Mouse (Mus musculus): ENCODE results near the gene Acot3. TPM values are rescaled to one million over a fixed set of nuclear protein-coding genes. Genes with fewer than 3 reads are reported as not detected.
A peak's percentile ranks its signal among the peaks of the same experiment; 100 is the strongest.
"Not testable (repeated sequence)": the region's sequence is repeated elsewhere in the genome, so short reads cannot be mapped to it uniquely, and the experiment has no call there.

Gene Acot3
- polyA plus RNA-seq, 2 experiments: 2.0 to 3.7 TPM

DNA sequence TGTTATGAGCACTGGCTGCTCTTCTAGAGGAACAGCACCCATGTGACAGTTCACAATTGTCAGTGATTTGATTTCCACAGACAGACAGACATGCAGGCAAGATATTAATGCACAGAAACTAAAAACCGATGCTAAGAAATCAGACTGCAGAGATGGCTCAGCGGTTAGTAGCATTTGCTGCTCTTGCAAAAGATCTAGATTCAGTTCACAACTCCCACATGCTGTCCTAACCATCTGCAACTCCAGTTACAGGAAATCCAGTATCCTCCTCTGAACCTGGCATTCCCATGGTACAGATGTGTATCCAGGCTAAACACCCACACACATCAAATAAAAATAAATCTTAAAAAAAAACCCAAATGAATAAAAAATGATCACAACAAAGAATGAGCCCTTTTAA, 19.8 kb downstream of the Acot3 start:
- ATAC-seq (ENCODE audit: insufficient read depth) (no peak), DNase-seq (ENCODE audit: low read depth in 3 of 3, low spot score in 3 of 3) (no peak)
- Histone ChIP-seq H3K27ac (no peak overlapping the region), H3K4me3 (ENCODE audit: insufficient read depth in 1 of 2, low read depth in 2 of 2, low read length in 2 of 2) (no peak overlapping the region), H3K4me2 (ENCODE audit: low read depth) (no peak overlapping the region), H3K9ac (replicated peaks) (no peak overlapping the region), H3K36me3 (replicated peaks; ENCODE audit: control insufficient read depth, insufficient read depth, low read depth) (no peaks in the 10 kb centered on the region), H3K4me1 (replicated peaks; ENCODE audit: control insufficient read depth in 2 of 2, insufficient read depth in 2 of 2, low read length in 1 of 2) (no peaks in the 10 kb centered on the region), H3K27me3 (ENCODE audit: control insufficient read depth, insufficient read depth, low read length) (peaks cover 14% of the 10 kb centered on the region), H3K9me3 (ENCODE audit: control insufficient read depth, low read length) (no peaks in the 10 kb centered on the region)
- WGBS (ENCODE audit: insufficient replicate concordance): 63% methylated on average over 2 of the region's 2 CpGs
- TF ChIP-seq CTCF (IDR thresholded peaks at IDR 0.05; ENCODE audit: low read depth): no peak

DNA sequence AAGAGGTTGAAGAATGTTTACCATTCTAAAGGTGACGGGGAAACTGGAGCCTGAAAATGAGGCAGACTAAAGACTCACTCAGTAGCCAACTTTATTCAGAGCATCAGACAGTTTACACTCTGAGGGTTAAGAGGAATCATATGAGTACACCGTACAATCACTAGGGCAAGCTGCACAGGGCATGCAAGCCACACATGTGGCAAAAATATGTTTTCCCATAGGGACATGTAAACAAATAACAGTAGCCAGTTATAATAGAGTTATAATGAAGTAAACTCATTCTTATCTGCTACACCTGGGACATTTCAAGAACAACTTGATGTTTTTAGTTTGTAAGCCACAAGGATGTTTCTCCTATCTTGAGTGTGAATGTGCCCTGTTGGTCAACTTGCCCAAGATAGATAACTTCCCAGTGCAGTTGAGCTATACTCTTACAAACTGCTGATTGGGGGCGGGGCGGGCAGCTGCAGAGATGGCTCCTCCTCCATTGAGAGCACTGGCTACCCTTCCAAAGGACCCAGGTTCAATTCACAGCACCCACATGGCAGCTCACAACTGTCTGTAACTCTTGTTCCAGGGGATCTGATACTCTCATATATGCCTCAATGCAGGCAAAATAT, 25.5 kb downstream of the Acot3 start:
- Histone ChIP-seq H3K4me3 (ENCODE audit: insufficient read depth in 1 of 2, low read depth in 2 of 2, low read length in 2 of 2) (no peak overlapping the region), H3K27ac (no peak overlapping the region), H3K36me3 (replicated peaks; ENCODE audit: control insufficient read depth, insufficient read depth, low read depth) (no peaks in the 10 kb centered on the region), H3K9ac (replicated peaks) (no peak overlapping the region), H3K9me3 (ENCODE audit: control insufficient read depth, low read length) (no peaks in the 10 kb centered on the region), H3K27me3 (ENCODE audit: control insufficient read depth, insufficient read depth, low read length) (no peaks in the 10 kb centered on the region; the same call in 1 of the 2 replicates), H3K4me1 (replicated peaks; ENCODE audit: control insufficient read depth in 2 of 2, insufficient read depth in 2 of 2, low read length in 1 of 2) (no peaks in the 10 kb centered on the region), H3K4me2 (ENCODE audit: low read depth) (no peak overlapping the region)
- no peak for TF ChIP-seq CTCF (IDR thresholded peaks at IDR 0.05; ENCODE audit: low read depth)
- WGBS (ENCODE audit: insufficient replicate concordance): 64% methylated on average over 4 of the region's 4 CpGs
- ATAC-seq (ENCODE audit: insufficient read depth) (peak; percentile 43; the same call in 1 of the 2 replicates), DNase-seq (ENCODE audit: low read depth in 3 of 3, low spot score in 3 of 3) (no peak)

DNA sequence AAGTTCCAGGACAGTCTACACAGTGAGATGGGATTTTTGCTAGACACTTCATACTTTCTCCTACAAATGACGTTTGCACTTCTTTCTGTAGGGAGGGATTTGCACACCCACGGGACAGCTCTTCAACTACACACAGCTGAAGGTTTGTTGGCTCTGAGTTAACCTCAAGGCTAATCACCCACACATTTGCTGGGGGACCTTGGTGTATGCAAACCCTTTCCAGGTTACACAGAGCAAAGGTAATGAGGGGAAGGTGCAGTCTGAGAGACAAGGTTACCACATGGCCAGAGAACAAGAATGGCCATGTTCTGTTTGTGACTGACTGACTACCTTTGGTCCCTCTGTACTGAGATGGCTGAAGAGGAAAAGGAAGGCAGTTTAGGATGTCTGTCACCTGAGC, 31.9 kb downstream of the Acot3 start:
- 62% methylated on average over 2 of the region's 2 CpGs for WGBS (ENCODE audit: insufficient replicate concordance)
- DNase-seq (ENCODE audit: low read depth in 3 of 3, low spot score in 3 of 3): no peak
- H3K4me2 ChIP-seq (ENCODE audit: low read depth): no peak overlapping the region
- no peak overlapping the region for H3K4me3 ChIP-seq (ENCODE audit: insufficient read depth in 1 of 2, low read depth in 2 of 2, low read length in 2 of 2)
- H3K4me1 ChIP-seq (replicated peaks; ENCODE audit: control insufficient read depth in 2 of 2, insufficient read depth in 2 of 2, low read length in 1 of 2): no peaks in the 10 kb centered on the region
- no peaks in the 10 kb centered on the region for H3K27me3 ChIP-seq (ENCODE audit: control insufficient read depth, insufficient read depth, low read length)
- no peaks in the 10 kb centered on the region; the same call in 1 of the 2 replicates for H3K9me3 ChIP-seq (ENCODE audit: control insufficient read depth, low read length)
- TF ChIP-seq CTCF (IDR thresholded peaks at IDR 0.05; ENCODE audit: low read depth) (no peak), EP300 (IDR thresholded peaks at IDR 0.05; ENCODE audit: low read depth) (no peak)
- no peak for ATAC-seq (ENCODE audit: insufficient read depth)
- H3K36me3 ChIP-seq (replicated peaks; ENCODE audit: control insufficient read depth, insufficient read depth, low read depth): no peaks in the 10 kb centered on the region
- H3K27ac ChIP-seq: no peak overlapping the region
- H3K9ac ChIP-seq (replicated peaks): no peak overlapping the region

DNA sequence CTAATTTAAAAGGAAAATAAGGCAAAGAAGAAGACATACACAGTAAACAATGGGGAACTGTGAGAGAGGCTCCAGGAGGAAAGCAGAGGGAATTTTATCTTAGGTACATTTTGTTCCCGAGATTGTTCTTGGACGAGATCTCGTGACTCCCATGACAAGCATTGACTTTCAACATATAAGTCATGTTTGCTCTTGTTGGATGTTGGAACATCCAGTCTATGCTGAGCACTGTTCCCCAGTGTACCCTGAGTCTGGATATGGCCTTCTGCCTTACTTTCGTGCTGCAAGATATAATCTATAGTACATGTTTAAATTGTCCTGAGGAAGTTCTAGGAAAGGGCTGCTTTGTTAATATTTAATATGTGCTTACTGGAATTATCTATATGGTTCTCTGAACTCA, 32.6 kb downstream of the Acot3 start:
- no peak overlapping the region for H3K9ac ChIP-seq (replicated peaks)
- ATAC-seq (ENCODE audit: insufficient read depth): no peak
- no peaks in the 10 kb centered on the region for H3K27me3 ChIP-seq (ENCODE audit: control insufficient read depth, insufficient read depth, low read length)
- H3K4me2 ChIP-seq (ENCODE audit: low read depth): no peak overlapping the region
- no peak for TF ChIP-seq CTCF (IDR thresholded peaks at IDR 0.05; ENCODE audit: low read depth)
- no peaks in the 10 kb centered on the region for H3K36me3 ChIP-seq (replicated peaks; ENCODE audit: control insufficient read depth, insufficient read depth, low read depth)
- H3K4me3 ChIP-seq (ENCODE audit: insufficient read depth in 1 of 2, low read depth in 2 of 2, low read length in 2 of 2): no peak overlapping the region
- H3K4me1 ChIP-seq (replicated peaks; ENCODE audit: control insufficient read depth in 2 of 2, insufficient read depth in 2 of 2, low read length in 1 of 2): no peaks in the 10 kb centered on the region
- no peaks in the 10 kb centered on the region; the same call in 1 of the 2 replicates for H3K9me3 ChIP-seq (ENCODE audit: control insufficient read depth, low read length)
- H3K27ac ChIP-seq: no peak overlapping the region
- 56% methylated on average over 4 of the region's 4 CpGs for WGBS (ENCODE audit: insufficient replicate concordance)
- no peak for DNase-seq (ENCODE audit: low read depth in 3 of 3, low spot score in 3 of 3)

DNA sequence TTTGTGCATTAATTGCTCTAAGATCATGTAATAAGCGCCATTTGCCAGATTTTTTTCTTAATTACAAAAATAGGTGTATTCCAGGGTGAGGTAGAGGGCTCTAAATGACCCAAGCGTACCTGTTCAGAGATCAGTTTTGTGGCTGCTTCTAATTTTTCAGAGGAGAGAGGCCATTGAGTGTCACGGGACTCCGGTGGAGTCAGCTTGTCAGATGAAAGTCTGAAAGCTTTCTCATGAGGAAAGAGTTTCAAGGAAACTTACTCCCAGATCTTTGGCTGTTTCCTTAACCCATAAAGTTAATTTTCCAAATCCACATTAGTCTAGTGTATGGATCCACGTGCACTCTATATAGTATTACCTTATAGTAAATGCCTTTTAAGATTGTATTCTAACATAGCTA, 42.7 kb downstream of the Acot3 start:
- not testable (repeated sequence) for H3K27ac ChIP-seq; H3K4me1 ChIP-seq (replicated peaks; ENCODE audit: control insufficient read depth in 2 of 2, insufficient read depth in 2 of 2, low read length in 1 of 2); DNase-seq (ENCODE audit: low read depth in 3 of 3, low spot score in 3 of 3); ATAC-seq (ENCODE audit: insufficient read depth); H3K36me3 ChIP-seq (replicated peaks; ENCODE audit: control insufficient read depth, insufficient read depth, low read depth); H3K9ac ChIP-seq (replicated peaks); H3K9me3 ChIP-seq (ENCODE audit: control insufficient read depth, low read length); H3K4me3 ChIP-seq (ENCODE audit: insufficient read depth in 1 of 2, low read depth in 2 of 2, low read length in 2 of 2); H3K4me2 ChIP-seq (ENCODE audit: low read depth); H3K27me3 ChIP-seq (ENCODE audit: control insufficient read depth, insufficient read depth, low read length)
- WGBS (ENCODE audit: insufficient replicate concordance): 67% methylated on average over 5 of the region's 5 CpGs
